Mouse (Mus musculus): ENCODE measurements around the gene Paqr8. TPM values are rescaled to one million over a fixed set of nuclear protein-coding genes. Genes with fewer than 3 reads are reported as not detected.
"Not testable (repeated sequence)": the region's sequence is repeated elsewhere in the genome, so short reads cannot be mapped to it uniquely, and the experiment has no call there.

Gene Paqr8
- polyA plus RNA-seq, 1 experiment from 2014 or later, result 18.1 TPM

GRCm38 (mm10) chr1:20914769-20915168, 24.4 kb downstream of the Paqr8 start:
- no peak for ATAC-seq (ENCODE audit: low read depth)
- 93% methylated on average over 3 of the region's 3 CpGs for WGBS

GRCm38 (mm10) chr1:20915608-20916007, 25.2 kb downstream of the Paqr8 start:
- Histone ChIP-seq H3K9me3 (no peaks in the 10 kb centered on the region), H3K4me1 (replicated peaks) (peaks cover 9% of the 10 kb centered on the region), H3K9ac (no peak overlapping the region), H3K4me3 (no peak overlapping the region), H3K27me3 (no peaks in the 10 kb centered on the region), H3K4me2 (no peak overlapping the region), H3K27ac (replicated peaks) (no peak overlapping the region), H3K36me3 (no peaks in the 10 kb centered on the region)
- 82% methylated on average over 5 of the region's 5 CpGs for WGBS
- no peak for ATAC-seq (ENCODE audit: low read depth)

More at GRCm38 (mm10) chr1:20914769-20915168, 24.4 kb downstream of the Paqr8 start:
- H3K9ac ChIP-seq, result no peak overlapping the region
- no peaks in the 10 kb centered on the region for H3K9me3 ChIP-seq
- H3K36me3 ChIP-seq, result no peaks in the 10 kb centered on the region
- no peak overlapping the region for H3K27ac ChIP-seq (replicated peaks)
- no peaks in the 10 kb centered on the region for H3K27me3 ChIP-seq
- H3K4me2 ChIP-seq, result no peak overlapping the region
- H3K4me3 ChIP-seq, result no peak overlapping the region
- peaks cover 9% of the 10 kb centered on the region for H3K4me1 ChIP-seq (replicated peaks)

GRCm38 (mm10) chr1:20917496-20918050, 27.2 kb downstream of the Paqr8 start:
- Histone ChIP-seq H3K9me3 (no peaks in the 10 kb centered on the region), H3K9ac (no peak overlapping the region), H3K36me3 (no peaks in the 10 kb centered on the region), H3K27me3 (no peaks in the 10 kb centered on the region), H3K4me3 (no peak overlapping the region), H3K4me1 (replicated peaks) (peaks cover 2% of the 10 kb centered on the region), H3K4me2 (no peak overlapping the region), H3K27ac (replicated peaks) (no peak overlapping the region)
- 89% methylated on average over 6 of the region's 6 CpGs for WGBS
- no peak for ATAC-seq (ENCODE audit: low read depth)

GRCm38 (mm10) chr1:20919728-20920127, 29.3 kb downstream of the Paqr8 start:
- WGBS, result 92% methylated on average over 2 of the region's 2 CpGs
- Histone ChIP-seq H3K9me3 (no peaks in the 10 kb centered on the region), H3K4me1 (replicated peaks) (peaks cover 8% of the 10 kb centered on the region), H3K4me3 (no peak overlapping the region), H3K4me2 (no peak overlapping the region), H3K9ac (no peak overlapping the region), H3K27ac (replicated peaks) (no peak overlapping the region), H3K36me3 (no peaks in the 10 kb centered on the region), H3K27me3 (no peaks in the 10 kb centered on the region)
- ATAC-seq (ENCODE audit: low read depth), result no peak

- Histone ChIP-seq H3K4me2 (no peak overlapping the region), H3K27ac (replicated peaks) (no peak overlapping the region), H3K9me3 (no peaks in the 10 kb centered on the region), H3K4me3 (no peak overlapping the region), H3K4me1 (replicated peaks) (peaks cover 8% of the 10 kb centered on the region), H3K9ac (no peak overlapping the region), H3K36me3 (no peaks in the 10 kb centered on the region), H3K27me3 (no peaks in the 10 kb centered on the region)
- ATAC-seq (ENCODE audit: low read depth), result no peak
- WGBS, result 83% methylated on average over 10 of the region's 10 CpGs
These were observed 30.7 kb downstream of the Paqr8 start for GRCm38 (mm10) chr1:20921081-20921528.

- H3K9me3 ChIP-seq, result no peaks in the 10 kb centered on the region
- 64% methylated on average over 11 of the region's 11 CpGs for WGBS
- peaks cover 8% of the 10 kb centered on the region for H3K4me1 ChIP-seq (replicated peaks)
- H3K36me3 ChIP-seq, result no peaks in the 10 kb centered on the region
- H3K4me3 ChIP-seq, result no peak overlapping the region
- H3K4me2 ChIP-seq, result no peak overlapping the region
- no peak for ATAC-seq (ENCODE audit: low read depth)
- no peaks in the 10 kb centered on the region for H3K27me3 ChIP-seq
- H3K27ac ChIP-seq (replicated peaks), result no peak overlapping the region
- H3K9ac ChIP-seq, result no peak overlapping the region
These were observed 32.4 kb downstream of the Paqr8 start for GRCm38 (mm10) chr1:20922612-20923399.

GRCm38 (mm10) chr1:20925324-20925723, 34.9 kb downstream of the Paqr8 start:
- H3K27me3 ChIP-seq, result not testable (repeated sequence)
- 83% methylated on average over 7 of the region's 7 CpGs for WGBS

GRCm38 (mm10) chr1:20925926-20926325, 35.5 kb downstream of the Paqr8 start:
- Histone ChIP-seq H3K4me1 (replicated peaks) (peaks cover 8% of the 10 kb centered on the region), H3K4me3 (no peak overlapping the region), H3K9me3 (no peaks in the 10 kb centered on the region), H3K4me2 (no peak overlapping the region), H3K9ac (no peak overlapping the region), H3K27ac (replicated peaks) (no peak overlapping the region), H3K36me3 (no peaks in the 10 kb centered on the region), H3K27me3 (no peaks in the 10 kb centered on the region)
- WGBS, result 95% methylated on average over 4 of the region's 4 CpGs
- ATAC-seq (ENCODE audit: low read depth), result no peak

More at GRCm38 (mm10) chr1:20925324-20925723, 34.9 kb downstream of the Paqr8 start:
- H3K4me2 ChIP-seq; H3K4me1 ChIP-seq (replicated peaks); H3K4me3 ChIP-seq; H3K9ac ChIP-seq; H3K27ac ChIP-seq (replicated peaks); H3K36me3 ChIP-seq; H3K9me3 ChIP-seq; ATAC-seq (ENCODE audit: low read depth): not testable (repeated sequence)

GRCm38 (mm10) chr1:20926376-20926775, 36.0 kb downstream of the Paqr8 start:
- H3K4me1 ChIP-seq (replicated peaks), result peaks cover 8% of the 10 kb centered on the region
- no peak overlapping the region for H3K9ac ChIP-seq
- no peaks in the 10 kb centered on the region for H3K9me3 ChIP-seq
- H3K4me2 ChIP-seq, result no peak overlapping the region
- ATAC-seq (ENCODE audit: low read depth), result no peak
- H3K4me3 ChIP-seq, result no peak overlapping the region
- H3K27ac ChIP-seq (replicated peaks), result no peak overlapping the region
- H3K27me3 ChIP-seq, result no peaks in the 10 kb centered on the region
- H3K36me3 ChIP-seq, result no peaks in the 10 kb centered on the region
- 93% methylated on average over 4 of the region's 4 CpGs for WGBS

GRCm38 (mm10) chr1:20928487-20928886, 38.1 kb downstream of the Paqr8 start:
- H3K9me3 ChIP-seq, result no peaks in the 10 kb centered on the region

GRCm38 (mm10) chr1:20933457-20933856, 43.1 kb downstream of the Paqr8 start:
- H3K36me3 ChIP-seq, result peaks cover 23% of the 10 kb centered on the region
- H3K27ac ChIP-seq (replicated peaks), result no peak overlapping the region
- no peak overlapping the region for H3K4me2 ChIP-seq
- H3K9ac ChIP-seq, result no peak overlapping the region
- H3K4me1 ChIP-seq (replicated peaks), result no peaks in the 10 kb centered on the region
- H3K4me3 ChIP-seq, result no peak overlapping the region
- H3K27me3 ChIP-seq, result no peaks in the 10 kb centered on the region
- no peaks in the 10 kb centered on the region for H3K9me3 ChIP-seq
- ATAC-seq (ENCODE audit: low read depth), result peak; percentile 85
- WGBS, result 20% methylated on average over 7 of the region's 7 CpGs

More at GRCm38 (mm10) chr1:20928487-20928886, 38.1 kb downstream of the Paqr8 start:
- Histone ChIP-seq H3K36me3 (no peaks in the 10 kb centered on the region), H3K4me3 (no peak overlapping the region), H3K9ac (no peak overlapping the region), H3K27me3 (no peaks in the 10 kb centered on the region), H3K4me2 (no peak overlapping the region), H3K27ac (replicated peaks) (no peak overlapping the region), H3K4me1 (replicated peaks) (no peaks in the 10 kb centered on the region; the same call in 1 of the 2 replicates)
- 46% methylated on average over 4 of the region's 4 CpGs for WGBS
- ATAC-seq (ENCODE audit: low read depth), result no peak

GRCm38 (mm10) chr1:20935106-20935505, 44.7 kb downstream of the Paqr8 start:
- no peak for ATAC-seq (ENCODE audit: low read depth)
- WGBS, result 83% methylated on average over 22 of the region's 22 CpGs

More at GRCm38 (mm10) chr1:20935106-20935505, 44.7 kb downstream of the Paqr8 start:
- Histone ChIP-seq H3K4me3 (no peak overlapping the region), H3K9me3 (no peaks in the 10 kb centered on the region), H3K9ac (no peak overlapping the region), H3K4me1 (replicated peaks) (no peaks in the 10 kb centered on the region), H3K36me3 (peaks cover 23% of the 10 kb centered on the region), H3K27ac (replicated peaks) (no peak overlapping the region), H3K4me2 (no peak overlapping the region), H3K27me3 (no peaks in the 10 kb centered on the region)

Measured in neural tube, embryonic 13.5 days (tissue).